Comparison of ENCODE assay signal across 19 mouse cellular contexts in the genomic region with DNA sequence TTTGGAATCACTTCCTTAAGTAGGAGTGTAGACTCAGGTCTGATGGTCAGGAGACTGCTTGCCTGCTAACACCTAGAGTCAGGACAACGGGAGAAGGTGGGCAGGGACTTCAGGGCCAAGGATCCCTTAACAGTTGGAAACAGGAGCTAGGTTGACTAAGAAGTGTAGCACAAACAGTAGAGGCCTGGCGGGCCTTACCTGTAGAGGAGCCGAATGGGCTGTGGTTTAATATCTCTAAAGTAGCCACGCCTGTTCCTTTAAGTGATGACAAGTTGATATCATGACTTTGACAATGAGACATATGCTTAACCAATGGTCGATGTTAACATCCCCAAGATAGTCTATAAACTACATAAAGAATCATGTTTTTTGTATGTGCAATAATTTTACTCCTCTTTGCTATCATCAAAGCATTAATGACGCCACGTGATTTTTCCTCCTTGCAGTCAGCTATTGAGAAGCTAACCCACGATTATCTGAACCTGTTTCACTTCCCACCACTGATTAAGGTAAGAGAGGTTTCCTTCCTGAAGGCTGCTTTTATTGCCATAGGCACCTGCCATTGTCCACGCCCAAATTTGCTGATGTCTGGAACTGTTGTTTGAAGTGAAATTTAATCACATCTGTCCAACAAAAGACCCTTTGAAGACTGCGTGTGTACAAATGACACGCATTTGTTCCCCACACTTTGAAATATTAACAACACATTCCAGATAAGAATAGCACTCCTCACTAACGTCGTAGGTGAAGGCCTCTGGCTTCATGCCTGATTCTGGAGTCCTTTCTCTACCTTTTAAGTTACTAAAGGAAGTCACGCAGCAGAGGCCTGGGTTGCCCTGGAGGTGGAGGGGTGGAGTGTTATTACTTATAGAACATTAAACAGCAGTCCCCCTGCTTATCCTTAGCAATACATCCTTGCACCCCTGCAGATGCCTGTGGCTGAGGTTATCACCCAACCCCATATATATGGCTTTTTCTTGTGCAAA. TPM values are rescaled to one million over a fixed set of nuclear protein-coding genes. Genes with fewer than 3 reads are reported as not detected.
DNase-seq lines count a peak whose midpoint lies in the region; ATAC-seq lines count a peak whose summit lies in the region.
"Had no signal": no experiment of that assay in that cellular context is flagged by ENCODE, and none has a peak within 500 bp of the region (broad histone marks: within the 10 kb centered on the region; RNA-seq: fewer than 3 reads in every experiment).

No protein-coding gene starts in this region.

- no peaks in the 10 kb centered on the region for H3K9me3 ChIP-seq in embryonic facial prominence, embryonic 14.5 days (ENCODE audit: control insufficient read depth, low read length)
- no peaks in the 10 kb centered on the region for H3K9me3 ChIP-seq in embryonic facial prominence, embryonic 10.5 days
- no peaks in the 10 kb centered on the region for H3K9me3 ChIP-seq in lung, embryonic 15.5 days
- no peaks in the 10 kb centered on the region for H3K9me3 ChIP-seq in intestine, embryonic 16.5 days (ENCODE audit: control insufficient read depth, low read length)
- H3K9me3 ChIP-seq in stomach, embryonic 15.5 days: no peaks in the 10 kb centered on the region
- no peaks in the 10 kb centered on the region for H3K9me3 ChIP-seq in midbrain, embryonic 15.5 days
- H3K9me3 ChIP-seq: forebrain, embryonic 12.5 days; G1E; hindbrain, embryonic 12.5 days had no signal

- DNase-seq in embryonic facial prominence, embryonic 14.5 days (ENCODE audit: low spot score): peak; percentile 40
- no peak for DNase-seq in embryonic facial prominence, embryonic 10.5 days (ENCODE audit: low spot score)
- DNase-seq in lung, postnatal 4 days: no peak
- DNase-seq in left cerebral cortex, adult 8-10 months (ENCODE audit: low spot score in 2 of 2): no peak
- DNase-seq: cerebellum, adult 18-20 months; cerebellum, adult 9-11 months; forebrain, postnatal 0 days; gastrocnemius, postnatal 25 days; heart, postnatal 10 days; heart, postnatal 4 days had no signal

- WGBS in embryonic facial prominence, embryonic 14.5 days: 68% methylated on average over 14 of the region's 14 CpGs
- 78% methylated on average over 14 of the region's 14 CpGs for WGBS in embryonic facial prominence, embryonic 10.5 days
- 32% methylated on average over 14 of the region's 14 CpGs for WGBS in lung, embryonic 15.5 days
- 50% methylated on average over 14 of the region's 14 CpGs for WGBS in intestine, embryonic 16.5 days
- WGBS in stomach, embryonic 15.5 days: 55% methylated on average over 14 of the region's 14 CpGs
- 76% methylated on average over 14 of the region's 14 CpGs for WGBS in midbrain, embryonic 15.5 days

- no peak overlapping the region for H3K4me3 ChIP-seq in embryonic facial prominence, embryonic 14.5 days (ENCODE audit: low read depth, low read length)
- no peak overlapping the region for H3K4me3 ChIP-seq in embryonic facial prominence, embryonic 10.5 days
- H3K4me3 ChIP-seq in lung, embryonic 15.5 days: no peak overlapping the region
- no peak overlapping the region for H3K4me3 ChIP-seq in intestine, embryonic 16.5 days (ENCODE audit: low read length)
- H3K4me3 ChIP-seq in stomach, embryonic 15.5 days (replicated peaks): no peak overlapping the region
- no peak overlapping the region for H3K4me3 ChIP-seq in midbrain, embryonic 15.5 days
- H3K4me3 ChIP-seq: forebrain, embryonic 12.5 days; hindbrain, embryonic 12.5 days had no signal

- 0 out of 2 replicates have a peak, but pooled peaks cover 6% of the 10 kb centered on the region for H3K36me3 ChIP-seq in embryonic facial prominence, embryonic 14.5 days (ENCODE audit: control insufficient read depth, insufficient read depth, low read length)
- no peaks in the 10 kb centered on the region for H3K36me3 ChIP-seq in embryonic facial prominence, embryonic 10.5 days (replicated peaks)
- H3K36me3 ChIP-seq in lung, embryonic 15.5 days: peaks cover 10% of the 10 kb centered on the region; the same call in 1 of the 2 replicates
- H3K36me3 ChIP-seq in intestine, embryonic 16.5 days (ENCODE audit: control insufficient read depth, insufficient read depth, low read length): no peaks in the 10 kb centered on the region
- 0 out of 2 replicates have a peak, but pooled peaks cover 6% of the 10 kb centered on the region for H3K36me3 ChIP-seq in stomach, embryonic 15.5 days
- no peaks in the 10 kb centered on the region for H3K36me3 ChIP-seq in midbrain, embryonic 15.5 days (replicated peaks)
- H3K36me3 ChIP-seq: forebrain, embryonic 12.5 days; hindbrain, embryonic 12.5 days had no signal

- no peak overlapping the region for H3K9ac ChIP-seq in embryonic facial prominence, embryonic 14.5 days (ENCODE audit: low read depth, low read length)
- no peak overlapping the region for H3K9ac ChIP-seq in lung, embryonic 15.5 days
- no peak overlapping the region for H3K9ac ChIP-seq in intestine, embryonic 16.5 days (ENCODE audit: low read depth, low read length)
- H3K9ac ChIP-seq in stomach, embryonic 15.5 days: no peak overlapping the region
- H3K9ac ChIP-seq in midbrain, embryonic 15.5 days: no peak overlapping the region
- H3K9ac ChIP-seq: forebrain, embryonic 12.5 days; forebrain, postnatal 0 days; hindbrain, embryonic 12.5 days had no signal

- H3K4me2 ChIP-seq in embryonic facial prominence, embryonic 14.5 days (ENCODE audit: low read depth, low read length): no peak overlapping the region
- H3K4me2 ChIP-seq in lung, embryonic 15.5 days: no peak overlapping the region
- H3K4me2 ChIP-seq in intestine, embryonic 16.5 days (ENCODE audit: low read depth, low read length): no peak overlapping the region
- H3K4me2 ChIP-seq in stomach, embryonic 15.5 days: no peak overlapping the region
- no peak overlapping the region for H3K4me2 ChIP-seq in midbrain, embryonic 15.5 days
- H3K4me2 ChIP-seq: forebrain, embryonic 12.5 days; hindbrain, embryonic 12.5 days had no signal

- H3K4me1 ChIP-seq in embryonic facial prominence, embryonic 14.5 days (ENCODE audit: control insufficient read depth, insufficient read depth, low read length): no peaks in the 10 kb centered on the region
- no peaks in the 10 kb centered on the region for H3K4me1 ChIP-seq in embryonic facial prominence, embryonic 10.5 days
- peaks cover 11% of the 10 kb centered on the region for H3K4me1 ChIP-seq in lung, embryonic 15.5 days
- peaks cover 7% of the 10 kb centered on the region; the same call in 1 of the 2 replicates for H3K4me1 ChIP-seq in intestine, embryonic 16.5 days (ENCODE audit: control insufficient read depth, insufficient read depth, low read length)
- H3K4me1 ChIP-seq in stomach, embryonic 15.5 days: no peaks in the 10 kb centered on the region
- H3K4me1 ChIP-seq in midbrain, embryonic 15.5 days: no peaks in the 10 kb centered on the region
- H3K4me1 ChIP-seq: forebrain, embryonic 12.5 days; hindbrain, embryonic 12.5 days had no signal

- H3K27ac ChIP-seq in embryonic facial prominence, embryonic 14.5 days (replicated peaks; ENCODE audit: low read depth, low read length): no peak overlapping the region
- H3K27ac ChIP-seq in embryonic facial prominence, embryonic 10.5 days (replicated peaks): no peak overlapping the region
- peak overlapping the region; percentile 41; the same call in 1 of the 2 replicates for H3K27ac ChIP-seq in lung, embryonic 15.5 days
- H3K27ac ChIP-seq in intestine, embryonic 16.5 days (ENCODE audit: low read length): peak overlapping the region; percentile 33; the same call in 1 of the 2 replicates
- H3K27ac ChIP-seq in stomach, embryonic 15.5 days: peak overlapping the region; percentile 26; the same call in 1 of the 2 replicates
- H3K27ac ChIP-seq in midbrain, embryonic 15.5 days: no peak overlapping the region
- H3K27ac ChIP-seq: forebrain, embryonic 12.5 days; hindbrain, embryonic 12.5 days had no signal

- no peak for ATAC-seq in embryonic facial prominence, embryonic 14.5 days (ENCODE audit: low read depth)
- no peak for ATAC-seq in lung, embryonic 15.5 days (ENCODE audit: borderline replicate concordance, extremely low read depth, low FRiP score, low TSS enrichment)
- peak; percentile 90 for ATAC-seq in intestine, embryonic 16.5 days
- ATAC-seq in stomach, embryonic 15.5 days (ENCODE audit: insufficient read depth, low FRiP score, low read depth): peak; percentile 76
- ATAC-seq in midbrain, embryonic 15.5 days (replicated peaks): no peak
- ATAC-seq: CD4-positive, CD25-positive, alpha-beta regulatory T cell, adult 4 months; forebrain, postnatal 0 days; hindbrain, embryonic 16.5 days had no signal

- no peaks in the 10 kb centered on the region for H3K27me3 ChIP-seq in embryonic facial prominence, embryonic 14.5 days (replicated peaks; ENCODE audit: control insufficient read depth, insufficient read depth, low read length)
- H3K27me3 ChIP-seq in embryonic facial prominence, embryonic 10.5 days (replicated peaks; ENCODE audit: low read depth, poor library complexity, severe bottlenecking): no peaks in the 10 kb centered on the region
- no peaks in the 10 kb centered on the region for H3K27me3 ChIP-seq in lung, embryonic 15.5 days
- no peaks in the 10 kb centered on the region for H3K27me3 ChIP-seq in intestine, embryonic 16.5 days (replicated peaks; ENCODE audit: control insufficient read depth, insufficient read depth, low read length)
- no peaks in the 10 kb centered on the region for H3K27me3 ChIP-seq in stomach, embryonic 15.5 days (replicated peaks)
- no peaks in the 10 kb centered on the region for H3K27me3 ChIP-seq in midbrain, embryonic 15.5 days (replicated peaks)
- H3K27me3 ChIP-seq: hindbrain, embryonic 12.5 days had no signal

RNA-seq across cellular contexts. Expression of gene Cdca7, which starts 59.6 kb away (rescaled TPM):
- polyA plus RNA-seq in embryonic facial prominence, embryonic 14.5 days (2014; fragmentation: Nextera tagmentation; extraction: Ambion mirVana): 81.5 and 99.4 TPM in 2 replicates
- 252 and 257 TPM in 2 replicates for polyA plus RNA-seq in embryonic facial prominence, embryonic 10.5 days (2016; fragmentation: Nextera tagmentation; extraction: Ambion mirVana)
- polyA plus RNA-seq in lung, embryonic 15.5 days (2015; fragmentation: Nextera tagmentation; extraction: Ambion mirVana): 149 and 157 TPM in 2 replicates
- 94.9 and 111 TPM in 2 replicates for polyA plus RNA-seq in intestine, embryonic 16.5 days (2015; fragmentation: Nextera tagmentation; extraction: Ambion mirVana)
- polyA plus RNA-seq in stomach, embryonic 15.5 days (2015; fragmentation: Nextera tagmentation; extraction: Ambion mirVana): 122 and 126 TPM in 2 replicates
- total RNA-seq in left cerebral cortex, adult 8-10 months (2022): 1 to 10 TPM; 5.7 to 6.9 (median 6.3) TPM
- 21.3 and 21.5 TPM in 2 replicates for polyA plus RNA-seq in midbrain, embryonic 15.5 days (2015; fragmentation: Nextera tagmentation; extraction: Ambion mirVana)

Comparison
In these comparisons a context has a peak if more than half of its experiments do, and no peak if none do; other contexts are left out.
1. ATAC-seq: peak in intestine, embryonic 16.5 days (single experiment) and stomach, embryonic 15.5 days (single experiment); none in embryonic facial prominence, embryonic 14.5 days (single experiment), lung, embryonic 15.5 days (single experiment) and midbrain, embryonic 15.5 days (single experiment).
2. H3K27ac ChIP-seq: peak in lung, embryonic 15.5 days (single experiment), intestine, embryonic 16.5 days (single experiment) and stomach, embryonic 15.5 days (single experiment); none in embryonic facial prominence, embryonic 14.5 days (single experiment), embryonic facial prominence, embryonic 10.5 days (single experiment) and midbrain, embryonic 15.5 days (single experiment).